Mouse (Mus musculus): ENCODE results near the gene Wdr92. TPM values are rescaled to one million over a fixed set of nuclear protein-coding genes. Genes with fewer than 3 reads are reported as not detected.
"Not testable (repeated sequence)": the region's sequence is repeated elsewhere in the genome, so short reads cannot be mapped to it uniquely, and the experiment has no call there.

The Wdr92 gene
- polyA plus RNA-seq, 1 experiment from 2014 or later = 27.5 TPM

DNA sequence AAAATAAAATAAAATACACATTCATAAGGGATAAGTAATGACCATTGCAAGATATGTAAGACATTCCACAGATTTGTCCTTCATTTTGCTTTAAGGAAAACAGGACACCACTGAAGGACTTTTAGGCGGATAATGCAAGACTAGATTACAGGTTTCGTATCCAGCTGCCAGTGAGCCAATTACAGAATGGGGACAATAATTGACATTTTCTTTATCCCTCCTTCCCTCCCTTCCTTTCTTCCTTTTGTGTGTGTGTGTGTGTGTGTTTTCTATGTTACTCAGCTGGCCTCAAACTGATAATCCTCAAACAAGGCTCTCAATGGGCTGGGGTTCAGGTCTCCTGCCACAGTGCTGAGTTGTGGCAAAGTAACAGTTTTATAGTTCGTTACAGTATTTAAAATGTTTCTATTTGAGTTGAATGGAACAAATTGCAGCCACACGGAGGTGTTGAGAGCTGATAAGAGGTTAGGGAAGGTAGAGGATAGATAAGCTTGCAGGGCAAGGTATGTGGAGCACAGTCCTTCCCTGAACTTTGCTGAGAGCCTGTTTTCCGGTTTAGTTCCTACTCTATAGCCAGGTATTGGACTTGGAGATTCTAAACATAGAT, 31.1 kb downstream of the Wdr92 start:
- no peak for ATAC-seq (ENCODE audit: low FRiP score, low read depth)
- H3K36me3 ChIP-seq = peaks cover 15% of the 10 kb centered on the region
- no peaks in the 10 kb centered on the region for H3K9me3 ChIP-seq
- H3K4me1 ChIP-seq = peaks cover 23% of the 10 kb centered on the region
- no peaks in the 10 kb centered on the region for H3K27me3 ChIP-seq
- peak overlapping the region; percentile 91 for H3K4me3 ChIP-seq
- peak overlapping the region; percentile 80 for H3K4me2 ChIP-seq (replicated peaks)
- 0 out of 2 replicates have a peak overlapping the region, but pooled peaks have one; percentile 13 for H3K9ac ChIP-seq
- WGBS = 75% methylated on average over 5 of the region's 5 CpGs
- H3K27ac ChIP-seq = no peak overlapping the region

DNA sequence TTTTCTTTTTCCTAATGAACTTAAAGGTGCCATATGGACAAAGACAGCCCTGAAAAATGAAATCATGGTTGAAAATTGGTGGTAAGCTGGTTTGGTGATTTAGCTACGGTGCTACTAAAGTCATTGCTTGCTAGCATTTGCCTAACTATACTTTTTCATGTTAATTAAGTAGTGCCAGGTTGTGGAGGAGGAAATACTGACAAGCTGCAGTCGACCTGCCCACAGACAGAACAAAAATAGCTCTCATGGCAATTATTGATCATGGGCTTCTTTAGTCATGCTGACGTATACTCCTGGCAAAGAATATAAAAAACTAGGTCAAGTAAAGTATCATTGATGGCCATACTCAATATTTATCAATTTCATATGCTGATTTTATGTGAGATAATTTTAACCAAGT, 33.6 kb downstream of the Wdr92 start:
- no peaks in the 10 kb centered on the region for H3K9me3 ChIP-seq
- H3K36me3 ChIP-seq = 0 out of 2 replicates have a peak, but pooled peaks cover under 1% of the 10 kb centered on the region
- H3K4me2 ChIP-seq (replicated peaks) = no peak overlapping the region
- WGBS = 91% methylated on average over 3 of the region's 3 CpGs
- no peaks in the 10 kb centered on the region for H3K27me3 ChIP-seq
- peaks cover 18% of the 10 kb centered on the region for H3K4me1 ChIP-seq
- ATAC-seq (ENCODE audit: low FRiP score, low read depth) = no peak
- no peak overlapping the region for H3K27ac ChIP-seq
- H3K4me3 ChIP-seq = no peak overlapping the region
- H3K9ac ChIP-seq = no peak overlapping the region

DNA sequence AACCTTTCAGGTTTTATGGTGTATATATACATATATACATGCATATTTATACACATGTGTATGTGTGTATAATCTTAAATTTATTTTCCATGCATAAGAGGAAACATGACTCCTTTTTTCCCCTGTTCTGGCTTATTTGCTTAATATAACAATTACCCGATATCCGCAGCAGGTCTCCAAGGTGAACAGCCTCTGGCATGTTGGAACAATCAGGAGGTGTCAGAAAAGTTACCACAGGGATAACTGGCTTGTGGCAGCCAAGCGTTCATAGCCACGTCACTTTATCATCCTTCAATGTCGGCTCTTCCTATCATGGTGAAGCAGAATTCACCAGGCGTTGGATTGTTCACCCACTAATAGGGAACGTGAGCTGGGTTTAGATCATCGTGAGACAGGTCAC, 39.2 kb downstream of the Wdr92 start:
- H3K27ac ChIP-seq = no peak overlapping the region
- 91% methylated on average over 8 of the region's 8 CpGs for WGBS
- H3K36me3 ChIP-seq = peaks cover 33% of the 10 kb centered on the region
- no peak overlapping the region for H3K4me3 ChIP-seq
- no peaks in the 10 kb centered on the region for H3K27me3 ChIP-seq
- H3K9ac ChIP-seq = no peak overlapping the region
- H3K4me1 ChIP-seq = no peaks in the 10 kb centered on the region
- ATAC-seq (ENCODE audit: low FRiP score, low read depth) = no peak
- H3K4me2 ChIP-seq (replicated peaks) = no peak overlapping the region
- no peaks in the 10 kb centered on the region for H3K9me3 ChIP-seq

DNA sequence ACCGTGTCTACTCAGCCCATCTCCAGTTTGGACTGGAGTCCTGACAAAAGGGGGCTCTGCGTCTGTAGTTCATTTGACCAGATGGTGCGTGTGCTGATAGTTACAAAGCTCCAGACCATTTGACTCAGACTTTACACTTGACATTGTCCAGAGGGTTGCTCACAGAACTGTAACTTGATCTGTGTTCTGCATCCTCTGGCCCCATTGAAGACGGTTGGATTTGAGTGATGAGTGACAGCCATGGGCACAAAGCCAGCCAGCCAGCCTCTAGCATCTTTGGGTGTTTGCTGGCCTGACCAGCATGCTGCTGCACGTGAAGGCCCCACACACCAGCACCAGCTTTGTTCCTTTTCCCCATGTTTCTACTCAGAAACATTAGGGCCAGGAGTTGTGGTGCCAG, 50.9 kb downstream of the Wdr92 start:
- H3K9me3 ChIP-seq = no peaks in the 10 kb centered on the region
- no peak for ATAC-seq (ENCODE audit: low FRiP score, low read depth)
- WGBS = 65% methylated on average over 5 of the region's 5 CpGs

DNA sequence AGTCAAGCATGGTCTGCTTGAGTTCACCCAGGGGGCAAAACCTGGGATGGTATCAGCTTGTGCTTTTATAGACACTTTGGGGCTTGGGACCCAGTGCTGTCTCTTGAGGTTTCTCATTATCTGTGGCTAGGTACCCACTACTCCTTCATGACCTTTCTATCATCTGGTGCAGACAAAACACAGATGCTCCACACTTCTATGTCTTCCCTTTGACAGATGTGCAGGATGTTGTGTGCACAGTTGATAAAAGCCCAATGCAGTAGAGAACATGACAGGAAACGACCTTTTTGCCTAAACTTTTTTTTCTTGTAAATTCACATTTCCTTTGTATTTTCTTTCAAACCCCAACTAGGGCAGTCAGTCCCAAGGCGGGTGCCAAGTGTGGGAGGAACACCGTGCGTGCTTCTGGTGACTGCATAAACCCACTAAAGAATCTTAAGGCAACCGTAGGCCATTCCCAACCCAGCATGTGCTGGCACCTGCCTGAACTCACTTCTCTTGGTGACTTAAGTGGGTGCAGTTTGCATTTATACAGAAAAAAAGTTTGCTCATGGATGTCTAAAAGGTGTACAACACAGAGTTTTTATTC, 54.6 kb downstream of the Wdr92 start:
- 87% methylated on average over 5 of the region's 5 CpGs for WGBS

More for the DNA sequence above, 50.9 kb downstream of the Wdr92 start:
- no peaks in the 10 kb centered on the region for H3K27me3 ChIP-seq
- no peak overlapping the region for H3K4me2 ChIP-seq (replicated peaks)
- H3K4me3 ChIP-seq = no peak overlapping the region
- H3K36me3 ChIP-seq = peaks cover 51% of the 10 kb centered on the region
- H3K27ac ChIP-seq = no peak overlapping the region
- no peak overlapping the region for H3K9ac ChIP-seq
- no peaks in the 10 kb centered on the region for H3K4me1 ChIP-seq

DNA sequence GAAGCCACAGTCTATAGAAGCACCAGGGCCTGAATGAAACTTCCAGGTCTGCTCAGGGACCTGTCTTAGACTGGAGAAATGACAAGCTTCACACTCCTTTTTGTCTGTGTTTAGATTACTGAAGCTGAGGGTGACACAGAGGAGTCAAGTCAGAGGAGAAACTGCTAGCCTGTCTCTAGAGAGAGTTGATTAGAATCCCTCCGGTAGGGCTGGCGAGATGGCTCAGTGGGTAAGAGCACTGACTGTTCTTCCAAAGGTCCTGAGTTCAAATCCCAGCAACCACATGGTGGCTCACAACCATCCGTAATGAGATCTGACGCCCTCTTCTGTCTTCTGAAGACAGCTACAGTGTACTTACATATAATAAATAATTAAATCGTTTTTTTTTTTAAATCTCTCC, 56.7 kb downstream of the Wdr92 start:
- peaks cover 10% of the 10 kb centered on the region for H3K36me3 ChIP-seq
- 84% methylated on average over 5 of the region's 5 CpGs for WGBS
- ATAC-seq (ENCODE audit: low FRiP score, low read depth) = not testable (repeated sequence)

More for the DNA sequence above, 54.6 kb downstream of the Wdr92 start:
- no peaks in the 10 kb centered on the region for H3K9me3 ChIP-seq
- H3K4me2 ChIP-seq (replicated peaks) = no peak overlapping the region
- no peak for ATAC-seq (ENCODE audit: low FRiP score, low read depth)
- no peak overlapping the region for H3K9ac ChIP-seq
- H3K27me3 ChIP-seq = no peaks in the 10 kb centered on the region
- peaks cover 26% of the 10 kb centered on the region for H3K36me3 ChIP-seq
- H3K27ac ChIP-seq = no peak overlapping the region
- H3K4me1 ChIP-seq = no peaks in the 10 kb centered on the region
- no peak overlapping the region for H3K4me3 ChIP-seq

DNA sequence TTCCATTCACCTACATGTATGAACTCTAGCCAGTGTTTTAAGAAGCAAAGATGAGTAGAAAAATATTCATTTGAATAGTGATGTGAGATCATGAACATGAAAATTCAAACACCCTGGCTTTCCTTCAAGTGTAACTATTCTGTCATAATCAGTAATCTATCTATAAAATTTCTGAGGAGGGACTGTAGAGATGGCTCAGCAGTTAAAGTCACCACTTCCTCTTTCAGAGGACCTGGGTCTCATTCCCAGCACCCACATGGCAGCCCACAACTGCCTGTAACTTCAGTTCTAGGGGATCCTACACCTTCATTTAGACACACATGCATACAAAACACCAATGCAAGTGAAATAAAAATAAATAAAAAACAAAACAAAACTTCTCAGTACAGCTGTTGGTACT, 66.8 kb downstream of the Wdr92 start:
- no peak overlapping the region for H3K27ac ChIP-seq
- no peak overlapping the region for H3K4me3 ChIP-seq
- no peaks in the 10 kb centered on the region for H3K9me3 ChIP-seq
- no peak overlapping the region for H3K9ac ChIP-seq
- no peak overlapping the region for H3K4me2 ChIP-seq (replicated peaks)
- no peak for ATAC-seq (ENCODE audit: low FRiP score, low read depth)
- H3K36me3 ChIP-seq = no peaks in the 10 kb centered on the region
- H3K27me3 ChIP-seq = no peaks in the 10 kb centered on the region; the same call in 1 of the 2 replicates
- H3K4me1 ChIP-seq = no peaks in the 10 kb centered on the region

More for the DNA sequence above, 56.7 kb downstream of the Wdr92 start:
- not testable (repeated sequence) for H3K4me3 ChIP-seq; H3K27ac ChIP-seq; H3K9ac ChIP-seq; H3K4me1 ChIP-seq; H3K4me2 ChIP-seq (replicated peaks); H3K27me3 ChIP-seq; H3K9me3 ChIP-seq

DNA sequence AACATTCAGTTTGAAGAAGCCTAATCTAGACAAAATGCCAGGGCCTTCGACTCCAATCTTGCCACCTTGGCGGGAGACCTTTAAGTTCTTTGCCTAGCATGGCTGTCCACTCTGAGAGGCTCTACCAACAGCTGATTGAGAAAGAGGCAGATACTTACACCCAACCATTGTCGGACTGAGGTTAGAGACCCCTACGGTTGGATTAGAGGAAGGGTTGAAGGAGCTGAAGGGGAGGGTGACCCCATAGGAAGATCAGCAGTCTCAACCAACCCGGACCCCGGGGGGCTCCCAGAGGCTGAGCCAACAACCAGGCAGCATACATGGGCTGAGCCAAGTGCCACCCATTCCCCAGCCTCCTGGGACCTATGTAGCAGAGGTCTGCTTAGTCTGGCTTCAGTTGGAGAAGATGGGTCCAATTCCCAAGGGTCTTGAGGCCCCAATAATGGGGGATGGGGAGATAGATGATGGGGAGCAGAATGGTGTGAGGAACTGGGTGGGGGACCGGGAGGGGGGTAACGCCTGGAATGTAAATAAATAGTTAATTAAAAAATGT, 75.0 kb downstream of the Wdr92 start:
- 64% methylated on average over 8 of the region's 8 CpGs for WGBS
- H3K36me3 ChIP-seq = no peaks in the 10 kb centered on the region
- no peak overlapping the region for H3K9ac ChIP-seq
- peak overlapping the region; percentile 74 for H3K4me2 ChIP-seq (replicated peaks)
- H3K4me3 ChIP-seq = peak overlapping the region; percentile 79
- peaks cover 7% of the 10 kb centered on the region for H3K4me1 ChIP-seq
- H3K27ac ChIP-seq = no peak overlapping the region
- ATAC-seq (ENCODE audit: low FRiP score, low read depth) = peak; percentile 68
- no peaks in the 10 kb centered on the region for H3K9me3 ChIP-seq
- 0 out of 2 replicates have a peak, but pooled peaks cover 2% of the 10 kb centered on the region for H3K27me3 ChIP-seq

DNA sequence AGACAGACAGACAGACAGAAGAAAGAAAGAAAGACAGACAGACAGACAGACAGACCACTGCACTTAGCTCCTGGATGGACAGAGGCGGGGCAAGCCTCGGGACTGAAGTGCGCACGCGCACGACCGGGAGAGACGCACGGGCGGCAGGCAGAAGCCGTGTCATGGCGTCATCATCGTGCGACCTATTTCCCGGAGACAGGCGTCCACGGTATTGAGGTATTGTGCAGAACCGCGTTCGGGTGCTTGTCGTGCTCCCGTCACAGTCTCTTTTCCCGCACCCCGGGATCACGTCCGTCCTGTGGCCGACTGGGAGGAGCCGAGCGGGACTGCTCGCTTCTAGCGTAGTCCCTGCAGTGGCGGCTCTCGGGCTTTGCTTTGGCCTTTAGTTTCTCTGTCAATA, 75.5 kb downstream of the Wdr92 start, which contains the start of gene C1d:
Gene C1d (plus strand): TSS at position 137 of the 400 bp plus-strand sequence.
- peak within 1 kb of the TSS; percentile 85 for H3K27ac ChIP-seq
- 0 out of 2 replicates have a peak, but pooled peaks cover 2% of the 10 kb centered on the region for H3K27me3 ChIP-seq
- H3K4me3 ChIP-seq = peak within 1 kb of the TSS; percentile 79
- H3K36me3 ChIP-seq = no peaks in the 10 kb centered on the region
- no peaks in the 10 kb centered on the region for H3K9me3 ChIP-seq
- peak within 1 kb of the TSS; percentile 87 for H3K9ac ChIP-seq
- ATAC-seq (ENCODE audit: low FRiP score, low read depth) = peak; percentile 93
- H3K4me2 ChIP-seq (replicated peaks) = peak within 1 kb of the TSS; percentile 74
- H3K4me1 ChIP-seq = peaks cover 7% of the 10 kb centered on the region
- WGBS = under 1% methylated on average over 33 of the region's 33 CpGs

DNA sequence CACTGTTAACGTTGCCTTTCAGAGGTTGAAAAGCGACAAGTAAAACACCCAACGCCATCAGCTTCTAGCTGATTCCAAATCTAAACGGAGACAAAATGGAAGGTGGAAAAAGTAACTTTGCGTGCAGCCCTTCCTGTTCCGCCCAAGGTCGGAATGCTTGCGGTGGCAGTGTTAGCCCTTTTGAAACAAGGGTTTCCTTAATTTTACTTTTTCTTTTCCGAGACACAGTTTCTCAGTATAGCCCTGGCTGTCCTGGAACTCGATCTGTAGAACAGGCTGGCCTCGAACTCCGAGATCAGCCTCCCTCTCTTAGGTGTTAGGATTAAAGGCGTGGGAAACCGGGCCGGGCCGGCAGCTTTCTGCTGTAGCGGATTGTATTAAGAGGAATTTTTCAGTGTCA, 76.0 kb downstream of the Wdr92 start:
- Histone ChIP-seq H3K36me3 (no peaks in the 10 kb centered on the region), H3K4me2 (replicated peaks) (peak overlapping the region; percentile 74), H3K9me3 (no peaks in the 10 kb centered on the region), H3K4me3 (peak overlapping the region; percentile 79), H3K9ac (peak overlapping the region; percentile 87), H3K27ac (peak overlapping the region; percentile 85), H3K27me3 (0 out of 2 replicates have a peak, but pooled peaks cover 2% of the 10 kb centered on the region), H3K4me1 (peaks cover 7% of the 10 kb centered on the region)
- ATAC-seq (ENCODE audit: low FRiP score, low read depth) = peak; percentile 37; the same call in 1 of the 2 replicates
- WGBS = under 1% methylated on average over 17 of the region's 17 CpGs

DNA sequence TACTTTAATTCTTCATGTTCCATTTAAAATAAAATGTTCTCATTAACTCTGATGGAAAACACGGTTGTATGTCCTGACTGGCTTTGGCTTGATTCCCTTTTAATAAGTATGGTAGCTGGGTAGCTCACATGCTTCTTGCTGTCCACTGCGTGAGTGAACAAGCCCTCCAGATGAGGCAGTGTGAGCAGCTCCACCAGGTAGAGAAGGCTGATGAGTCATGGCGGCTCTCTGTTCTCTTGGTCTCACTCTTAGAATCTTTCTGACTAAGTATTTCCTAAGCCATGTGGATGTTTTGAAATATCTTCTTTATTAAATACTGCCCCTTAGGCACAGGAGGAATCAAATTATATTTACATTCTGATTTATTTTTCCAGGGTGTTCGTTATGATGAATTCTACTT, 85.3 kb downstream of the Wdr92 start:
- H3K4me1 ChIP-seq = no peaks in the 10 kb centered on the region
- peaks cover 16% of the 10 kb centered on the region for H3K36me3 ChIP-seq
- 88% methylated on average over 4 of the region's 4 CpGs for WGBS
- no peak overlapping the region for H3K27ac ChIP-seq
- no peaks in the 10 kb centered on the region for H3K27me3 ChIP-seq
- H3K4me2 ChIP-seq (replicated peaks) = no peak overlapping the region
- no peaks in the 10 kb centered on the region for H3K9me3 ChIP-seq
- no peak overlapping the region for H3K9ac ChIP-seq
- H3K4me3 ChIP-seq = no peak overlapping the region
- ATAC-seq (ENCODE audit: low FRiP score, low read depth) = no peak

DNA sequence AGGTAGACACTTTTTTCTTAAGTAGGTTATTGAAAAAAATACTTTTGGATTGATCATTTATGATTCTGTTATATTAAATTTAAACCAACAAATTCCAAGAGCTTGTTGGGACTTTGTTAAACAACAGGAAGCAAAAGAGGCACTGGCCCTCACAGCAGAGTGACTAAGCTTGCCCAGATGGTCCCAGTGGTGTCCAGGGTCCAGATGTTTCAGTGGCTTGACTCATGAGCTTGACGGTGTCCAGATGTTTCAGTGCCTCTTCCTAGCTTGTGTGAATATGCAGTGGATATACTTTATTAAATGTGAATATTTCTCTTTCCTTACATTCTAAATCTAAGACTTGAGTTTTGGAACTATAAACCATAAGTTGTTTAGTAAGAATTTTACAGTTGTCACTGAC, 86.9 kb downstream of the Wdr92 start:
- Histone ChIP-seq H3K36me3 (peaks cover 16% of the 10 kb centered on the region), H3K27ac (no peak overlapping the region), H3K27me3 (no peaks in the 10 kb centered on the region), H3K4me1 (no peaks in the 10 kb centered on the region), H3K4me2 (replicated peaks) (no peak overlapping the region), H3K9me3 (no peaks in the 10 kb centered on the region), H3K9ac (no peak overlapping the region), H3K4me3 (no peak overlapping the region)
- WGBS = 50% methylated on average over 1 of the region's 1 CpGs
- ATAC-seq (ENCODE audit: low FRiP score, low read depth) = no peak
